Mouse (Mus musculus): ENCODE measurements around the gene Cyb5r1. TPM values are rescaled to one million over a fixed set of nuclear protein-coding genes. Genes with fewer than 3 reads are reported as not detected.

Gene Cyb5r1
- polyA plus RNA-seq, 1 experiment from 2014 or later: 15.2 TPM

Other genes starting within 250 kb of the Cyb5r1 start
- 2.7 and 3.9 TPM in 2 replicates for gene Chil1, start 223.4 kb upstream of the Cyb5r1 start, polyA plus RNA-seq (2015; fragmentation: Nextera tagmentation; extraction: Ambion mirVana)
- gene Mybph, start 212.1 kb upstream of the Cyb5r1 start, polyA plus RNA-seq (2015; fragmentation: Nextera tagmentation; extraction: Ambion mirVana): 0.09 and 3.2 TPM in 2 replicates
- 29.8 and 35.9 TPM in 2 replicates for gene Adora1, start 170.1 kb upstream of the Cyb5r1 start, polyA plus RNA-seq (2015; fragmentation: Nextera tagmentation; extraction: Ambion mirVana)
- 6.4 TPM in 1 of 2 replicates, not detected in the other for gene Myog, start 115.6 kb upstream of the Cyb5r1 start, polyA plus RNA-seq (2015; fragmentation: Nextera tagmentation; extraction: Ambion mirVana)
- 32.0 and 34.0 TPM in 2 replicates for gene Ppfia4, start 72.6 kb upstream of the Cyb5r1 start, polyA plus RNA-seq (2015; fragmentation: Nextera tagmentation; extraction: Ambion mirVana)
- gene Tmem183a, start 43.6 kb upstream of the Cyb5r1 start, polyA plus RNA-seq (2015; fragmentation: Nextera tagmentation; extraction: Ambion mirVana): 132 TPM in 2 replicates
- 0.09 TPM in 1 of 2 replicates, not detected in the other for gene 4933406M09Rik, start 19.6 kb upstream of the Cyb5r1 start, polyA plus RNA-seq (2015; fragmentation: Nextera tagmentation; extraction: Ambion mirVana)
- gene Adipor1, start 9.8 kb downstream of the Cyb5r1 start, polyA plus RNA-seq (2015; fragmentation: Nextera tagmentation; extraction: Ambion mirVana): 87.0 and 89.4 TPM in 2 replicates
- gene Klhl12, start 50.0 kb downstream of the Cyb5r1 start, polyA plus RNA-seq (2015; fragmentation: Nextera tagmentation; extraction: Ambion mirVana): 38.6 and 40.4 TPM in 2 replicates
- gene Rabif, start 89.1 kb downstream of the Cyb5r1 start, polyA plus RNA-seq (2015; fragmentation: Nextera tagmentation; extraction: Ambion mirVana): 78.8 and 81.5 TPM in 2 replicates
- gene Mgat4e, start 144.1 kb downstream of the Cyb5r1 start, polyA plus RNA-seq (2015; fragmentation: Nextera tagmentation; extraction: Ambion mirVana): not detected in 2 replicates
- gene Kdm5b, start 154.6 kb downstream of the Cyb5r1 start, polyA plus RNA-seq (2015; fragmentation: Nextera tagmentation; extraction: Ambion mirVana): 49.9 and 58.9 TPM in 2 replicates
- gene Syt2, start 241.1 kb downstream of the Cyb5r1 start, polyA plus RNA-seq (2015; fragmentation: Nextera tagmentation; extraction: Ambion mirVana): 11.9 and 14.9 TPM in 2 replicates